Comparison of ENCODE assay signal across 8 mouse cellular contexts in the genomic region with DNA sequence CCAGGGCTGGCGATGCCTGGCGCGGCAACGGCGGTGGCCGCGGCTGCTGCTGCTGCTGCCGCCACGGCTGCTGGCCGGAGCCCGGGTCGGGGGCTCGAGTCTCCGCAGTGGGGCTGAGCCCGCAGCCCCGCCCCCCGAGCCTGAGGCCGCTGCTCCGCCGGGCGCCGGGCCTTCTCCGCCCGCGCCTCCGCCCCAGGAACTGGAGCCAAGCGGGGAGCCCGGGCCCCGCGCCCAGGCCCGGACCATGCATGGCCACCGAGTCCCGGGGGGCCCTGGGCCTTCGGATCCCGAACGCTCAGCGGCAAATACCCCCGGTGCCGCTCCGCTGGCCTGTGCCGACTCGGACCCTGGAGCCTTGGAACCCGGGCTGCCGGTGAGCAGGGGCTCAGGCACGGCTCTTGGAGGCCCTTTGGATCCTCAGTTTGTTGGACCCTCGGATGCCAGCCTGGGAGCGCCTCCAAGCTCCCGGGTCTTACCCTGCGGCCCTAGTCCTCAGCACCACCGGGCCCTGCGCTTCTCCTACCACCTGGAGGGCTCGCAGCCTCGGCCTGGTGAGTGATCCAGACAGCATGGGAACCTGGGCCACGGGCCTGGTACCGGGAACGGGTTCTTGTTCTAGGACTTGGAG. TPM values are rescaled to one million over a fixed set of nuclear protein-coding genes. Genes with fewer than 3 reads are reported as not detected.
DNase-seq lines count a peak whose midpoint lies in the region; ATAC-seq and TF ChIP-seq lines count a peak whose summit lies in the region.

No protein-coding gene starts in this region.

- TF ChIP-seq EP300 in lung, postnatal 0 days (IDR thresholded peaks at IDR 0.05), result no peak
- no peak for TF ChIP-seq EP300 in stomach, postnatal 0 days (optimal IDR thresholded peaks at IDR 0.05)

- peak overlapping the region; percentile 82 for H3K9ac ChIP-seq in heart, embryonic 11.5 days (ENCODE audit: low read depth, low read length)
- H3K9ac ChIP-seq in lung, postnatal 0 days (replicated peaks; ENCODE audit: low read depth), result peak overlapping the region; percentile 43
- H3K9ac ChIP-seq in stomach, postnatal 0 days (ENCODE audit: low read length), result peak overlapping the region; percentile 71

- CTCF ChIA-PET in Patski (lab: Charles Lee), result no interaction called here

- DNase-seq in layer of hippocampus, adult 2 months (ENCODE audit: low spot score in 2 of 2), result peak in 1 of 2 experiments; percentile 15
- DNase-seq in layer of hippocampus, adult 8-10 months (ENCODE audit: low spot score in 2 of 2), result no peak
- DNase-seq in Patski (ENCODE audit: low read depth, low spot score), result no peak
- DNase-seq in embryo, embryonic 11 days, result peak; percentile 51
- peak; percentile 5 to 13 for DNase-seq in kidney, adult 8-10 months
- DNase-seq in lung, postnatal 0 days (ENCODE audit: low spot score), result no peak
- DNase-seq in stomach, postnatal 0 days (ENCODE audit: low spot score), result peak; percentile 26

- H3K9me3 ChIP-seq in heart, embryonic 11.5 days (replicated peaks; ENCODE audit: control insufficient read depth, low read length), result no peaks in the 10 kb centered on the region; the same call in 1 of the 2 replicates
- no peaks in the 10 kb centered on the region for H3K9me3 ChIP-seq in lung, postnatal 0 days (ENCODE audit: low read length)
- H3K9me3 ChIP-seq in stomach, postnatal 0 days (ENCODE audit: control insufficient read depth, low read length), result no peaks in the 10 kb centered on the region

- H3K4me2 ChIP-seq in heart, embryonic 11.5 days, result peak overlapping the region; percentile 64
- peak overlapping the region; percentile 67 for H3K4me2 ChIP-seq in lung, postnatal 0 days (replicated peaks; ENCODE audit: low read depth, low read length)
- peak overlapping the region; percentile 61 for H3K4me2 ChIP-seq in stomach, postnatal 0 days (replicated peaks; ENCODE audit: low read depth)

- peak; percentile 58 for ATAC-seq in Patski
- peak; percentile 31 for ATAC-seq in heart, embryonic 11.5 days (replicated peaks; ENCODE audit: insufficient number of reproducible peaks, low FRiP score, low TSS enrichment)
- ATAC-seq in lung, postnatal 0 days, result peak; percentile 60
- peak; percentile 63 for ATAC-seq in stomach, postnatal 0 days (ENCODE audit: low FRiP score, low TSS enrichment)

- H3K27me3 ChIP-seq in Patski, result no peaks in the 10 kb centered on the region
- H3K27me3 ChIP-seq in heart, embryonic 11.5 days (ENCODE audit: control insufficient read depth, insufficient read depth, low read length), result no peaks in the 10 kb centered on the region; the same call in 1 of the 2 replicates
- H3K27me3 ChIP-seq in lung, postnatal 0 days (replicated peaks; ENCODE audit: insufficient read depth, low read length), result no peaks in the 10 kb centered on the region
- H3K27me3 ChIP-seq in stomach, postnatal 0 days (ENCODE audit: control insufficient read depth, insufficient read depth, low read length), result no peaks in the 10 kb centered on the region

- POLR2A ChIA-PET in Patski (lab: Charles Lee), result interaction anchor here (0.9 kb wide), 1 partner anchor 30 kb away, joined by 4 read pairs; no protein-coding TSS in a partner anchor

- 19% methylated on average over 56 of the region's 56 CpGs for WGBS in heart, embryonic 11.5 days (ENCODE audit: insufficient replicate concordance)
- 16% methylated on average over 30 of the region's 56 CpGs for WGBS in lung, postnatal 0 days
- 12% methylated on average over 35 of the region's 56 CpGs for WGBS in stomach, postnatal 0 days

- in situ Hi-C loops in Patski (cut with MboI; ENCODE audit: low pct_unique_long_range_greater_than_20kb), result no loop called here

- H3K36me3 ChIP-seq in heart, embryonic 11.5 days (ENCODE audit: control insufficient read depth, insufficient read depth, low read length), result no peaks in the 10 kb centered on the region
- no peaks in the 10 kb centered on the region for H3K36me3 ChIP-seq in lung, postnatal 0 days (ENCODE audit: insufficient read depth, low read length)
- no peaks in the 10 kb centered on the region for H3K36me3 ChIP-seq in stomach, postnatal 0 days (ENCODE audit: control insufficient read depth, insufficient read depth, low read length)

- TF ChIP-seq CTCF in layer of hippocampus, adult 2 months (conservative IDR thresholded peaks at IDR 0.05), result no peak
- no peak for TF ChIP-seq CTCF in Patski (IDR thresholded peaks at IDR 0.05)
- no peak for TF ChIP-seq CTCF in lung, postnatal 0 days (IDR thresholded peaks at IDR 0.05)
- TF ChIP-seq CTCF in stomach, postnatal 0 days (IDR thresholded peaks at IDR 0.05; ENCODE audit: low read depth), result no peak

- H3K4me3 ChIP-seq in layer of hippocampus, adult 2 months, result peak overlapping the region; percentile 66
- H3K4me3 ChIP-seq in heart, embryonic 11.5 days (ENCODE audit: low read depth, low read length), result peak overlapping the region; percentile 67
- H3K4me3 ChIP-seq in lung, postnatal 0 days (ENCODE audit: low read depth, low read length), result peak overlapping the region; percentile 55
- H3K4me3 ChIP-seq in stomach, postnatal 0 days (ENCODE audit: low read depth, low read length), result peak overlapping the region; percentile 61

- H3K4me1 ChIP-seq in heart, embryonic 11.5 days (ENCODE audit: control insufficient read depth, insufficient read depth, low read length), result no peaks in the 10 kb centered on the region
- no peaks in the 10 kb centered on the region; the same call in 1 of the 2 replicates for H3K4me1 ChIP-seq in lung, postnatal 0 days (ENCODE audit: insufficient read depth, low read depth, low read length)
- no peaks in the 10 kb centered on the region for H3K4me1 ChIP-seq in stomach, postnatal 0 days (replicated peaks; ENCODE audit: control insufficient read depth, insufficient read depth)

- H3K27ac ChIP-seq in layer of hippocampus, adult 2 months, result peak overlapping the region; percentile 90
- H3K27ac ChIP-seq in heart, embryonic 11.5 days (ENCODE audit: low read depth, low read length), result peak overlapping the region; percentile 83
- H3K27ac ChIP-seq in lung, postnatal 0 days (ENCODE audit: low read length), result peak overlapping the region; percentile 32; the same call in 1 of the 2 replicates
- peak overlapping the region; percentile 80 for H3K27ac ChIP-seq in stomach, postnatal 0 days (replicated peaks)

RNA-seq across cellular contexts. Expression of gene Fgd1, which starts 1.6 kb away (rescaled TPM):
- total RNA-seq in layer of hippocampus, adult 2 months (2021), result 10 to 100 TPM; 20.0 to 20.9 TPM
- total RNA-seq in layer of hippocampus, adult 8-10 months (2022), result 10 to 100 TPM; 16.3 to 19.4 (median 18.8) TPM
- 23.7 TPM for polyA plus RNA-seq in Patski (2021)
- 5.8 and 6.4 TPM in 2 replicates for polyA plus RNA-seq in heart, embryonic 11.5 days (2014; fragmentation: Nextera tagmentation; extraction: Ambion mirVana)
- 3.7 and 4.2 TPM in 2 replicates for polyA plus RNA-seq in lung, postnatal 0 days (2015; fragmentation: Nextera tagmentation; extraction: Ambion mirVana)
- polyA plus RNA-seq in stomach, postnatal 0 days (2015; fragmentation: Nextera tagmentation; extraction: Ambion mirVana), result 2.8 and 3.1 TPM in 2 replicates

RNA-seq across cellular contexts. Expression of gene Gnl3l, which starts 30.4 kb away (rescaled TPM):
- 100 to 1,000 TPM; 182 to 208 TPM for total RNA-seq in layer of hippocampus, adult 2 months (2021)
- total RNA-seq in layer of hippocampus, adult 8-10 months (2022), result 100 to 1,000 TPM; 174 to 229 (median 202) TPM
- polyA plus RNA-seq in Patski (2021), result 58.7 TPM
- 27.0 and 29.4 TPM in 2 replicates for polyA plus RNA-seq in heart, embryonic 11.5 days (2014; fragmentation: Nextera tagmentation; extraction: Ambion mirVana)
- polyA plus RNA-seq in lung, postnatal 0 days (2015; fragmentation: Nextera tagmentation; extraction: Ambion mirVana), result 11.9 and 13.0 TPM in 2 replicates
- polyA plus RNA-seq in stomach, postnatal 0 days (2015; fragmentation: Nextera tagmentation; extraction: Ambion mirVana), result 13.0 and 15.2 TPM in 2 replicates

RNA-seq across cellular contexts. Expression of gene Tsr2, which starts 48.8 kb away (rescaled TPM):
- total RNA-seq in layer of hippocampus, adult 2 months (2021), result 10 to 100 TPM; 73.2 to 80.4 TPM
- 10 to 100 TPM; 77.7 to 87.4 (median 82.3) TPM for total RNA-seq in layer of hippocampus, adult 8-10 months (2022)
- 20.6 TPM for polyA plus RNA-seq in Patski (2021)
- polyA plus RNA-seq in heart, embryonic 11.5 days (2014; fragmentation: Nextera tagmentation; extraction: Ambion mirVana), result 19.5 and 22.6 TPM in 2 replicates
- polyA plus RNA-seq in lung, postnatal 0 days (2015; fragmentation: Nextera tagmentation; extraction: Ambion mirVana), result 12.4 and 14.6 TPM in 2 replicates
- polyA plus RNA-seq in stomach, postnatal 0 days (2015; fragmentation: Nextera tagmentation; extraction: Ambion mirVana), result 16.3 and 16.9 TPM in 2 replicates

Comparison
In these comparisons a context has a peak if more than half of its experiments do, and no peak if none do; other contexts are left out.
1. DNase-seq: peak in embryo, embryonic 11 days (single experiment), kidney, adult 8-10 months (2 of 2) and stomach, postnatal 0 days (single experiment); none in layer of hippocampus, adult 8-10 months (0 of 2), Patski (single experiment) and lung, postnatal 0 days (single experiment).
2. H3K27ac ChIP-seq: peak in every context shown above with its lines; median percentile 90 in layer of hippocampus, adult 2 months; 83 in heart, embryonic 11.5 days; 80 in stomach, postnatal 0 days; 32 in lung, postnatal 0 days.
3. Peak in every context shown above with its lines, with median percentiles within 50 percentile points of each other: H3K4me3 ChIP-seq, ATAC-seq, H3K4me2 ChIP-seq and H3K9ac ChIP-seq.